Mouse (Mus musculus) frontal cortex, adult 2 months (tissue): ENCODE data around the gene Btn1a1. TPM values are rescaled to one million over a fixed set of nuclear protein-coding genes. Genes with fewer than 3 reads are reported as not detected.

Experiments
- DNase-seq, 2 experiments: peaks; one replicate each; pipeline ENCODE4 v3.0.0; 2022; ENCODE audit warnings: low spot score in 1 of 2; ENCODE audit errors: extremely low spot score in 1 of 2
- polyA plus RNA-seq: library from polyadenylated mRNA; depleted of rRNA; stranded (reverse); fragments of >200 nt; gene quantifications from 2 replicates; pipeline ENCODE4 v1.2.3, GENCODE M21; 2012

The Btn1a1 gene
- polyA plus RNA-seq, 1 experiment = 0.06 TPM

GRCm38 (mm10) chr13:23445561-23446320 lies 20.0 kb downstream of the Btn1a1 start:
- DNase-seq = peak; percentile 82 to 99

- DNase-seq = peak in 1 of 2 experiments; percentile 15
Observed at GRCm38 (mm10) chr13:23445156-23445555, 20.5 kb downstream of the Btn1a1 start.

GRCm38 (mm10) chr13:23444451-23444850 lies 21.2 kb downstream of the Btn1a1 start:
- no peak for DNase-seq

DNA sequence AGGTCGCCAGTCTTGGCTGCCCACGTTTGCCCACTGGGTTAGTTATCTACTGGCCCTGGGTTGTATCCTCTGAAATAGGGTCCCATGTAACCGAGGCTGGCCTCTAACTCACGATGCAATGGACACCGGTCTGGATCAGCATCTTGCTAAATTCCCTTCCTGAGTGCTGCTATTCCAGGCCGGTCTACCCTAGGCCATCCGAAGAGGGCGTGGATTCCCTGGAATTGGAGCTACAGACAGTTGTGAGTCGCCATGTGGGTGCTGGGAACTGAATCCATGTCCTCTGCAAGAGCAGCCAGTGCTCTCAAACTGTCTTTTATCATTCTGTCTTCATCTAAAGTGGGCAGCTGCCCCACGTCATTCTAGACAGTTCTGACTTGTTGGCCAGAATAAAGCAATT lies 25.8 kb downstream of the Btn1a1 start:
- DNase-seq = no peak

DNA sequence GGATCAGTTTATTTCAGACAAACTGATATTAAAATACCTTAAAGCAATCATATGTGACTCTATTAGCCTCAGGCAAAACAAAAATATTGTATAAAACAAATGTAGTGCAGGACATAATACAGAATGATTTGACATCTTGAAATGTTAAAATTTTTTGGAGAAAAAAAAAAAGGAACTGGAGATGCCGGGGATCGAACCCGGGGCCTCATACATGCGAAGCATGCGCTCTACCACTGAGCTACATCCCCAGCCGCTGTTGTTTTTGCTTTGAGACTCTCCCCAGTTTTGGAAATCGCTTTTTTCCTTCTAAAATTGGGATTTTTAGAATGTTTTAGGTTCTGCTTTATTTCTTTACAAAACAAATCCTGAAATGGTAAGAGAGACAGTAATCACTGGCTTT lies 27.2 kb downstream of the Btn1a1 start:
- DNase-seq = peak in 1 of 2 experiments; percentile 79

- peak; percentile 81 to 99 for DNase-seq
Observed at GRCm38 (mm10) chr13:23437908-23438307, 27.8 kb downstream of the Btn1a1 start.

DNA sequence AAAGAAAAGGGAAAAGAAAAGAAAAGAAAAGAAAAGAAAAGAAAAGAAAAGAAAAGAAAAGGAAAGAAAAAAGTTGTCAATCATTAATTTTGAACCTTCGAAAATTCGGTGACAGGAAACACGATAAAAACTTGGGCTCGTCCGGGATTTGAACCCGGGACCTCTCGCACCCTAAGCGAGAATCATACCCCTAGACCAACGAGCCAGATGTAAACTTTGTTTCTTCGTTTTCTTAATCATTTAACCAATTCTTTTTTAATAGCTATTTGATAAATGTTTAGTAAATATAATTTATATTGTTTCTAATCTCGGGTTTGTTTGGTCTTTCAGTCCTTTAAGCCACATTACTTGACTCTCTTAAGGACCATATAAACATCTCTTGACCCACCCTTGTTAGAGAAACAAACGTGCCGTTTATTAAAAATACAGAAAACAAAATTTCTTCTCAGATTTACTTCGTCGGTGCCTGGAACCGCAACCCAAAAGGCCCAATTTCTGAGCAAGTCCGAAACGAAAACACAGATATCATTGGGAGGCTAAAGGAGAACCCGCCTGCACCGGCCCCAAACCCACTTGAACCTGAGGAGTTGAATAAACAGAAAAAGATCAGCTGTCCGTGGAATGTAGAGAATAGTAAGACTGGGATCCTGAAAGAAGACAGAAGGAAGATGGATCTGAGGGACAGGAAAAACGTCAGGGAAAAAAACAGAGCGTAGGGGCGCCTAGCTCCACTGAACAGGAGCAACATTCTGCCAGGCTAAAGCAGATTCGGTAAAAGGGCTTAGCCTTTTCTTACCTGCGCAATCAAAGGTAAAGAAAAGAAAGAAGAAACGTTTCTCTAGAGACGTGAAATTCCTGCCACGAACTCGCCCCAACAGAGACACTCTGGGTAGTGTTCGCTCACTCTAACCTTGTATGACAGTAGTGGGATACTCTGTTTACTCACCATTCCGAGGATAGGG lies 28.6 kb downstream of the Btn1a1 start:
- peak in 1 of 2 experiments; percentile 86 for DNase-seq

DNA sequence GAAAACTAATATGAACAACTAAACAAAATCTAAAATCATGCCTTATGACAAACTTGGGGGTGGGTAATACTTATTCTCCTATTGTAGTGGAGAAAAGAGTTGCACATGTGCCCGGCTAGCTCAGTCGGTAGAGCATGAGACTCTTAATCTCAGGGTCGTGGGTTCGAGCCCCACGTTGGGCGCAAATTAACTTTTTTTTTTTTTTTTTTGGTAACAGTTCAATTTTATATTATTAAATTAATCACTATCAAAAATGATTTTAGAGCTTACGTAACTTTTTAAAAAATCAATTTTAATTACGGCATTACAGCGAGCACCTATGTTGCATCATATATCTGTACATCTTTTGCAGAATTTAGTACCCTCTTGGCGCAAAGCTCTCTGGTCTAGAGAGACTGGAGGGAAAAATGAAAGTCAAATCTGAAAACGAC lies 29.5 kb downstream of the Btn1a1 start:
- peak in 1 of 2 experiments; percentile 86 for DNase-seq

GRCm38 (mm10) chr13:23435676-23436075 lies 30.0 kb downstream of the Btn1a1 start:
- DNase-seq = peak in 1 of 2 experiments; percentile 47

GRCm38 (mm10) chr13:23435241-23435640 lies 30.5 kb downstream of the Btn1a1 start:
- no peak for DNase-seq

DNA sequence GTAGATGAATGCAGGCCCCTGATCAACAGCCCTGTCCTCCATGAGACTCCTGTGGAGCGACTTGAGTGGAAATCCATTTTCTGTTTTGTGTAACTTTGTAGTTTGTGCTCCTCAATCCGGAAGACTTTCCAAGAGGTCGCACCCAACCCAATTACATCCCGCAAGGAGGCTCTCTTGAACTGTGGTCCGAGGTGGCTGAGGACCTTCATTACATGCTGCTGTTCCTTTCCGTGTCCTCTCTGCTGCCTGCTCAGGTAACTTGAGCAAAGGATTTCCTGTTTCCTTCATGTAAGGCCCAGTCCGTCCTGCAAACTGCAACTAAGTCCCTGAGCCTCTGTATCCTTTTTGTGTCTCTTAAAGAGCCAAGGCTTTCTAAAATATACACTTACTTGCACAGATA lies 31.3 kb downstream of the Btn1a1 start:
- peak in 1 of 2 experiments; percentile 0 for DNase-seq

DNA sequence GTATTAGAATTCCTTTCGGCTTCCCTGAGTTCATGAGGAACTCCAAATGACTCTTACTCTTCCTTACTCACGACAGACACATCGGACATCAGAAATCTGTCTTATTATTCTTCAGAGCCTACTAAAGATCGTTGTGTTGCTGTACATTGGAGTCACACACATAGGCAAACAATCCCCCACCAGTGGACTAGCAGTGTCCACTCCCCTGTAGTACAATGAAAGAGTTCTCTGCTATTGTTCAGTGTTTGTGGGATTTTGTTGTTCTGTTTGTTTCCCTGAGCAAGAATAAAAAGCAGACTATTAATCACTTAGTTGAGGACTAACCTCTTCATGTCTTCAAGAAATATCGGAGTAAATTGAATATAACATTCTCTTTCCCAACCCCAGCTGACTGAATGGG lies 31.9 kb downstream of the Btn1a1 start:
- no peak for DNase-seq

- no peak for DNase-seq
Observed at GRCm38 (mm10) chr13:23433206-23433605, 32.5 kb downstream of the Btn1a1 start.

GRCm38 (mm10) chr13:23432562-23433201 lies 33.0 kb downstream of the Btn1a1 start:
- peak; percentile 92 to 99 for DNase-seq

GRCm38 (mm10) chr13:23431351-23431771 lies 34.3 kb downstream of the Btn1a1 start:
- peak; percentile 77 to 95 for DNase-seq

DNA sequence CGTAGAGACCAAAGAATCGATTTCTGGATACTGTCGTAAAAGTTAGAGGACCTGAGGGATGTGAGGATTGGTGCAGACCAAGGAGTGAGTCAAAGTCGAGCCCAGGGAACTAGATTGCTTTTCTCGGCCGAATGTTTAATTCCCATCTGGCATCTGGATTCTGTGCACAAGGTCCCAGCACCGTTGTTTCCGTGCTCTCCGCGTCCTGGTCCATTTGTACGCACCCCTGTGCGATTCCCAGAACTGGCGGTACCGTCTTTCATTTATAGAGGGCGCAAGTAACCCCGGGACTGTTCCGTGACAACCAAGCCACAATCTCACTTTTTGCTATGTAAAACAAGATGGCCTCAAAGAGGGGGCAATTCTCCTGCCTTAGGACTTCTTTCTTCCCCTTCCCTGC lies 35.0 kb downstream of the Btn1a1 start:
- peak; percentile 69 to 86 for DNase-seq

DNA sequence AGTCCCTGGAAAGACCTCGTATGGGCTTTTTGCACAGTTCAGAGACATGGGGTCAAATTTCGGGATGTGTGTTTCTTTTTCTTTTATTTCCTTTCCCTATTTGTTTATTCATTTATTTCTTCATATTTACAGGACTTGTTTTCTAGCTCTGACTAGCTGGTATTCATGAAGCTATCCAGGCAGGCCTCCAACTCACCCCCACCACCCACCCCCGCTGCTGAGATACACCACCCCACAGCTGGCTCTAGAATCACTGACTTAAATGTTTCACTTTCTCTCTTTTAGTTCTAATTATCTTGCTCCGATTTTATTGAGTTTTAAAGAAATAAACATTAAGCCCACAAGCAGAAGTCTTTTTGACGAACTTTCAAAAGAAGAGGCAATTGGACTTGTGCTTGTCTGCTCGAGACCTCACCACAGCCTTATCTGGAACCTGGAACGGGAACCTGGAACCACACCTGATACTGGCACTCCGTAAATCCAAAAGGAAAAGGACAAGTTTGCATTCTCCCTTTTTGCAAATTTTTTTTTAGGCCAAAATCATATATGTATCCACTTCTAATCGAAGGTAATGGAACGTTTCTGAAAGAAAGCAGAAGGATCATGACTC lies 35.8 kb downstream of the Btn1a1 start:
- DNase-seq = no peak

GRCm38 (mm10) chr13:23428166-23428993 lies 37.3 kb downstream of the Btn1a1 start:
- no peak for DNase-seq

DNA sequence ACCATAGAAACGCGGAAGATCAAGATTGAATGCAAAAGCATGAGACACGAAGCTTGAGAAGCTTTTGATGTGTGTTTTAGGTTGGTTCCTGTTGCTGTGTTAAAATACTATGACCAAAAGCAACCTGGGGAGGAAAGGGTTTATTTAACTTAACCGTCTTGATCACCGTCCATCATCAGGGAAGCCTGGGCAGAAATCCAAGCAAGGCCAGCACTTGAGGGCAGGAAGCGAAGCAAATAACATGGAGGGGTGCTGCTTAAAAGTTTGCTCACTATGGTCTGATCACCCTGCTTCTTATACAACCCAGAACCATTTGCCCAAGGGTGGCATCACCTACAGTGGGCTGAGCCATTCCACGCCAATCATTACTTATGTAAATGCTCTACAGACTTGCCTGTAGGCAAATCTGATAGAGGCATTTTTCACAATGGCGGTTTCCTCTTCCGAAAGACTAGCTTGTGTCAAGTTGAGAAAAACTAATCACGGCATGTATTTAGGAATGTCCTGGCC lies 38.2 kb downstream of the Btn1a1 start:
- no peak for DNase-seq
